Mouse (Mus musculus) erythroblast, embryonic 14.5 days (primary cell): ENCODE measurements around the gene Gm28845. TPM values are rescaled to one million over a fixed set of nuclear protein-coding genes. Genes with fewer than 3 reads are reported as not detected.

Experiments used
- H3K27me3 ChIP-seq: 2 replicates; pipeline ENCODE4 v1.6.1; 2012; ENCODE audit warnings: inconsistent platforms; ENCODE audit not compliant: control insufficient read depth
- H3K36me3 ChIP-seq: 2 replicates; pipeline ENCODE4 v1.6.1; 2012; ENCODE audit warnings: mild to moderate bottlenecking, inconsistent platforms; ENCODE audit not compliant: control insufficient read depth
- H3K4me1 ChIP-seq: 2 replicates; pipeline ENCODE4 v1.6.1; 2012; ENCODE audit warnings: inconsistent platforms; ENCODE audit not compliant: control insufficient read depth
- H3K4me3 ChIP-seq: replicated peaks from 2 replicates; pipeline ENCODE3; 2012; ENCODE audit warnings: moderate library complexity, mild to moderate bottlenecking, inconsistent platforms
- H3K9me3 ChIP-seq: 2 replicates; pipeline ENCODE4 v1.6.1; 2012; ENCODE audit warnings: low read length, inconsistent platforms, mixed read lengths; ENCODE audit not compliant: control insufficient read depth
- GATA1 ChIP-seq: IDR thresholded peaks from 2 replicates; pipeline ENCODE4 v1.6.1; 2012; ENCODE audit warnings: low read length, inconsistent platforms, mixed read lengths
- TAL1 ChIP-seq: IDR thresholded peaks from 3 replicates; pipeline ENCODE4 v1.6.1; 2012; ENCODE audit warnings: low read length, inconsistent platforms, mixed read lengths
- polyA plus RNA-seq: library from polyadenylated mRNA; stranded (reverse); fragments of >175 nt; gene quantifications from 2 replicates; pipeline ENCODE4 v1.2.3, GENCODE M21; 2012

The Gm28845 gene
- not detected in 2 replicates for polyA plus RNA-seq

DNA sequence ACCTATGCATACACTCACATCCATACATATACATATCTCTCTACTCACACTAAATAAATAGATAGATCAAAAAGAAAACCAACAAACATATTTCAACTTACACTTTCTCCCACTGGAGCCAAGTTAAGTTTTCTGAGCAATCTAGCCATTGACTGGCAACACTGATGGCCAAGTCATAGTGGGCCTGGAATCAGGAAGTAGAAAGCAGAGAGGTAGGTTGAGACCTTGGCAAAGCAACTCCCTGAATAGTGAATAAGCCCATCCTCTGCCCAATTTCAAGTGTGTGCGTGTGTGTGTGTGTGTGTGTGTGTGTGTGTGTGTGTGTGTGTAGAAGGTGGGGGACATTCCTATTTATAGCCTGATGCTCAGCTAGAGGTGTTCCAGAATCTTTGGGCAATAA, at the start of gene Gm28845:
Gene Gm28845, minus strand, starts transcription at position 121 of the 400 bp plus-strand sequence.
- TF ChIP-seq TAL1 (no peak), GATA1 (no peak)
- no peaks in the 10 kb centered on the region for H3K9me3 ChIP-seq
- no peaks in the 10 kb centered on the region for H3K27me3 ChIP-seq
- no peak within 1 kb of the TSS for H3K4me3 ChIP-seq
- no peaks in the 10 kb centered on the region for H3K4me1 ChIP-seq
- H3K36me3 ChIP-seq: no peaks in the 10 kb centered on the region

DNA sequence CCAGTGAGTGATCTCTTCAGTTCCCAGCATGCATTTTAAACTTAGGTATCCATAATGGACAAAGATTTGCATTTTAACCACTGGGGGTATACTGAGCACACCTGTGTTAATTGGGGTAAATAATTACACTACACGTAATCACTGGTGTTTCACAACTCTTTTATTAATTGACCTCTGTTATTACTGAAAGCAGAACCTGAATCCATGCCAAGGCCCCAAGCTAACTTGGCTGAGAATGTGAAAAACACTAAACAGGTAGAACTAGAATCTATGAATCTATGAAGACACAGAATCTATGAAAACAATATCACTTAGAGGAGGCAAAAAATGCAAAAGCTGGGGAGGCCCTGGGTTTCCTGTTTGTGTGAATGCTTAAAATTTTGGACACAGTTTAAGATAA, 48.1 kb upstream of the Gm28845 start:
- H3K36me3 ChIP-seq: peaks cover 21% of the 10 kb centered on the region
- no peaks in the 10 kb centered on the region for H3K27me3 ChIP-seq
- no peak for TF ChIP-seq GATA1
- no peak for TF ChIP-seq TAL1
- H3K4me1 ChIP-seq: no peaks in the 10 kb centered on the region
- no peak overlapping the region for H3K4me3 ChIP-seq
- no peaks in the 10 kb centered on the region for H3K9me3 ChIP-seq

DNA sequence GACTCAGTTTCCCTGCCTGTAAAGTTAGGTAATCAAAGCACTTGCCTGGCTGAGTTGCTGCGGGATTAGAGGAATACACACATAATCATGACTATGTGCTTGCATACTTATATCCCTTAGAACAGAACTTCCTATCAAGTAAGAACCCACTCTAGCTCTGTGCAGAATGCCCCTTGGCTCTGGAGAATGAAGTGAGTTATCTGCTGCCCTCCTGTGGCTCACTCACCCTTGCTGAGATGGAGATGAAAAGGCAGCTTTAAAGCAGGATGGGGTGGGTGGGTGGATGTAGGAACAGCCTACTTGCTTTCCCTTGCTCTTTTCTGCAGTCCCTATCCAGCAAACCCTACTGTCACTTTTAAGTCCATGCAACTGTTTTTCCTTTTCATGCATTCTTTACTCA, 42.9 kb upstream of the Gm28845 start:
- peaks cover 23% of the 10 kb centered on the region for H3K36me3 ChIP-seq
- no peak overlapping the region for H3K4me3 ChIP-seq
- no peak for TF ChIP-seq GATA1
- TF ChIP-seq TAL1: no peak
- no peaks in the 10 kb centered on the region for H3K4me1 ChIP-seq
- H3K27me3 ChIP-seq: no peaks in the 10 kb centered on the region
- H3K9me3 ChIP-seq: no peaks in the 10 kb centered on the region

DNA sequence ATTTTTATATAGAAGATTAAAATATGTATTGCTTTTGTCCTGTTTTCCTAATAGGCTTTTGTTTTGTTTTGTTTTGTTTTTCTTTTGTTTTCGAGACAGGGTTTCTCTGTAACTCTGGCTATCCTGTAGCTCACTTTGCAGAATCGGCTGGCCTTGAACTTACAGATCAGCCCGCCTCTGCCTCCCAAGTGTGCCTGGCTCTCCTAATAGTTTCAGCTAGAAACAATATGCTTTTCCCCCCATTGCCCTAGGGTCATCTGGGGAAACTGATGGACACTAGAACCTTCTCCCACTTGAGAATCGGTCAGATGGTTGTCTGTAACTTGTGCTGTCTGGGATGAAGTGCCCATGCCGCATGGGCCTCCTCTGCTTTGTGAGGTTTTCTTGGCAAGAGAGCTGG, 36.8 kb upstream of the Gm28845 start:
- Histone ChIP-seq H3K9me3 (no peaks in the 10 kb centered on the region), H3K4me1 (no peaks in the 10 kb centered on the region), H3K4me3 (no peak overlapping the region), H3K27me3 (no peaks in the 10 kb centered on the region), H3K36me3 (peaks cover 9% of the 10 kb centered on the region; the same call in 1 of the 2 replicates)
- TF ChIP-seq TAL1 (no peak), GATA1 (no peak)

DNA sequence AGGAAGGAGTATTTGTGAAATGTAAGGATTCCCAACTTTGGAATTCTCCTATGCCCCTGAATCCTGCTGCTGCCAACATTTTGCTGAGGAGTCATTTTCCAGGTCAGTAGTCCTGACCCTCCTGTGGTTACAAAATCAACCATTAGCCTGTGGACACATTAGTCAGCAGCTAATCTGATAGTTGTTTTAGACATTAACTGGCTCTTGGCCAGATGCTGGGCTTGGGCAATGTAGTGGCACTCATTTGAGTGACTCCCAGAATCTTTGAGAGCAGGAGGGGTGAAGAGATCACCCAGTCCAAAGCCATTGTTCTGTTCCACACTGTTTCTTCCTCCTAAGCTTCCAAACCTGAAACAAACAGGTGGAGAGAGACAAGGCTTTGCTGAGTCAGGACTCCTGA, 35.5 kb upstream of the Gm28845 start:
- Histone ChIP-seq H3K4me3 (no peak overlapping the region), H3K36me3 (peaks cover 2% of the 10 kb centered on the region; the same call in 1 of the 2 replicates), H3K4me1 (no peaks in the 10 kb centered on the region), H3K27me3 (no peaks in the 10 kb centered on the region), H3K9me3 (no peaks in the 10 kb centered on the region)
- TF ChIP-seq GATA1: no peak
- no peak for TF ChIP-seq TAL1

DNA sequence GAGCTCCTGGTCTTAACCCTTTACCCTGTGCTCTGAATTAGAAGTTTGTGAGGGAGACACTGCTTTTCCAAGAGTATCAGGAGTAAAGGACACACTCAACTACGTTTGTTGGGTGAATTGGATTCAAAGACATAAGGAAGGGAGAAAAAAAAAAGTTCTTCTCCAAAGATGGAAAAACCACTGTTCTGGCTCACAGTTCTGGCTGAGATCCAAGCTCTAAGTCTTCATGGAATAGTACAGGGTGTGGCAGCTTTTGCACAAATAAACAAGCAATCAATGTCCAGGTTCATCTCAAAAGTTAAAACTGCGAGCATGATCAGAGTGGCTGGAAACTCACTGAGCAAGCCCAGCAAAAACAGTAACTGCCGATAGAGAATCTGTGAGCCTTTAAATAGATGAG, 28.6 kb upstream of the Gm28845 start:
- Histone ChIP-seq H3K27me3 (no peaks in the 10 kb centered on the region), H3K4me1 (no peaks in the 10 kb centered on the region), H3K9me3 (no peaks in the 10 kb centered on the region), H3K36me3 (no peaks in the 10 kb centered on the region), H3K4me3 (no peak overlapping the region)
- no peak for TF ChIP-seq TAL1
- TF ChIP-seq GATA1: no peak

DNA sequence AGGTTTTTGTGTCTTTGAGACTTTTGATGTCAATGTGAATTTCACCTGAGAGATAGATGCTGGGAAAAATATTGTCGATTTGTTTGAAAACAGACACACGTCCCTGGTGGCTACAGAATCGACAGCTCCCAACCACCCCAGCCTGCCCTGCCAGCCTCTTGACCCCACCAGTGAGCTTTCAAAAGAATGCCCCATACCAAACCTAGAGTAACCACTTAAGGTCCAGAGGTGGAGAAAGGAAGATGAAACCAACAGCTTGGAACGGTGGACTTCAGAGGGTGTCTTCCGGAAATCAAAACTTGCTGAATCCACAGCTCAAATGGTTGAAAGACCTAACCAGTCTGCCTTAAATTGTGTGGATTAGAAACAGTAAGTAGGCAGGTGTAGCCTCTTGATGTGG, 28.0 kb upstream of the Gm28845 start:
- H3K4me1 ChIP-seq: no peaks in the 10 kb centered on the region
- H3K9me3 ChIP-seq: no peaks in the 10 kb centered on the region
- TF ChIP-seq TAL1 (no peak), GATA1 (no peak)
- H3K36me3 ChIP-seq: no peaks in the 10 kb centered on the region
- H3K4me3 ChIP-seq: no peak overlapping the region
- no peaks in the 10 kb centered on the region for H3K27me3 ChIP-seq

DNA sequence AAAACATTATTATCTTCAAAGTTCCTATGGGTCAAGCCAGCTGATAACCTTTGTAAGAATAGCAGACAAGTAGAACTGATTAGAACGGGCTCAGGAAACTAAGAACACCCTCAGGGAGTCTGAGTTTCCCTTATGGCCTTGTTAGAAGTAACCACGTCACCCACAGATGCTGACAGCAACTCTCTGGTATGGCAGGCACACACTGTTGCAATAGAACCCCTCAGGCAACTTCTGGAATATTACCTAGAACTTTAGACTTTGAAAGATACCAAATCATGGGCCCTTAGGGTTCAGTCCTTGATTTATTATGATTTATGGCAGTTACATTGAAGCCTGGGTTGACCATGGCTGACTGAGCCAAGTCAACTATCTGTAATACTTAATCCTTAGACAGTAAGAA, 27.2 kb upstream of the Gm28845 start:
- no peak overlapping the region for H3K4me3 ChIP-seq
- no peaks in the 10 kb centered on the region for H3K36me3 ChIP-seq
- H3K4me1 ChIP-seq: no peaks in the 10 kb centered on the region
- TF ChIP-seq GATA1: no peak
- TF ChIP-seq TAL1: no peak
- no peaks in the 10 kb centered on the region for H3K27me3 ChIP-seq
- H3K9me3 ChIP-seq: no peaks in the 10 kb centered on the region

DNA sequence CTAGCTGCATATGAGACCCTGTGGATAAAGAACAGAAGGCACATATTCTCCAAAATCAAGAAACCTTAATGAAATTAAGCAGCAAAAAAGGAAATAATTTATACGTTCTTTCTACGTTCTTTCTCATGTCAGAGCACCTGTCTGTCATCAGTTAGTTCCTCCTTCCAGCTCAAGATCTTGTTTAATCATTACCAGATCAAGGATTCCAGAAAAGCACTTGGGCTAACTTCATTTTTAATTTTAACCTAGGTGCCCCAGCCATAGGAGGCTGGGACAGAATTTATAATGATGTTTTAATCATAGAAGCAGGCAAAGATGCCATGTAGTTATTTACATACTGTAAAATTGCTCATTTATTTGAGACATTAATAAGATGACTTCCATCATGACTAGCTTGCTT, 25.4 kb upstream of the Gm28845 start:
- H3K27me3 ChIP-seq: no peaks in the 10 kb centered on the region
- no peaks in the 10 kb centered on the region for H3K36me3 ChIP-seq
- no peak for TF ChIP-seq TAL1
- no peak for TF ChIP-seq GATA1
- H3K4me1 ChIP-seq: no peaks in the 10 kb centered on the region
- H3K4me3 ChIP-seq: no peak overlapping the region
- no peaks in the 10 kb centered on the region for H3K9me3 ChIP-seq

DNA sequence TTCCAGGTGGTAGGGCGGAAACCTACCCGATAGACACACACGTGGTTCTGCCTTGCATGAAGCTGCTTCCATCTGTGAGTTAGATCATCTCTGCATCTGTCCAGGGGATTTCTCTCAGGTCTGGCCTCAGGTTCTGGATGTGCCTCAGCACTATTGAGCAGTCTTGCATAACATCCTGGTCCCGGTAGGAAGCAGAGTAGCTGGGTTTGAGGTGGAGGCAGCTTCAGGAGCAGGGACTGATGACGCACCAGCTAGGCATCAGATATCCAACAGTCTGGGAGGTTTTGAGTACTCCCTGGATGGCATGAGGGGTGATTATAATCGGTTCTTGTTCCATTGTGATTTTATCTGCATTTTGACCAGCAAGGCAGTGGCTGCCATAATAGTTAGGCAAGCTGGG, 18.2 kb upstream of the Gm28845 start:
- Histone ChIP-seq H3K4me1 (no peaks in the 10 kb centered on the region), H3K27me3 (no peaks in the 10 kb centered on the region), H3K4me3 (no peak overlapping the region), H3K36me3 (no peaks in the 10 kb centered on the region), H3K9me3 (no peaks in the 10 kb centered on the region)
- TF ChIP-seq GATA1 (no peak), TAL1 (no peak)
